Mouse (Mus musculus) megakaryocyte, embryonic 14.5 days (primary cell): ENCODE measurements at regions not wholly inside any gene's neighbourhood (a gene's known extent, or its start where the extent isn't known, plus 50 kb on each side); places are given as distances from the start of the nearest gene placed in this dataset.
"Not testable (repeated sequence)": the region's sequence is repeated elsewhere in the genome, so short reads cannot be mapped to it uniquely, and the experiment has no call there.

Experiments
- H3K27me3 ChIP-seq: replicated peaks from 2 replicates; pipeline ENCODE3; 2012; ENCODE audit warnings: inconsistent platforms
- H3K36me3 ChIP-seq: replicated peaks from 2 replicates; pipeline ENCODE3; 2012; ENCODE audit warnings: low read length, inconsistent platforms, mixed read lengths
- H3K4me1 ChIP-seq: 2 replicates; pipeline ENCODE4 v1.6.1; 2012; ENCODE audit warnings: inconsistent platforms
- H3K4me3 ChIP-seq: replicated peaks from 2 replicates; pipeline ENCODE3; 2012; ENCODE audit warnings: moderate library complexity, mild to moderate bottlenecking, inconsistent platforms
- H3K9me3 ChIP-seq: 2 replicates; pipeline ENCODE4 v1.6.1; 2012; ENCODE audit warnings: inconsistent platforms
- FLI1 ChIP-seq: IDR thresholded peaks from 2 replicates; pipeline ENCODE4 v1.6.1; 2012; ENCODE audit warnings: low read length, inconsistent platforms, mixed read lengths
- GATA1 ChIP-seq: IDR thresholded peaks from 3 replicates; pipeline ENCODE4 v1.6.1; 2012; ENCODE audit warnings: mixed read lengths, low read length, inconsistent platforms, borderline replicate concordance

DNA sequence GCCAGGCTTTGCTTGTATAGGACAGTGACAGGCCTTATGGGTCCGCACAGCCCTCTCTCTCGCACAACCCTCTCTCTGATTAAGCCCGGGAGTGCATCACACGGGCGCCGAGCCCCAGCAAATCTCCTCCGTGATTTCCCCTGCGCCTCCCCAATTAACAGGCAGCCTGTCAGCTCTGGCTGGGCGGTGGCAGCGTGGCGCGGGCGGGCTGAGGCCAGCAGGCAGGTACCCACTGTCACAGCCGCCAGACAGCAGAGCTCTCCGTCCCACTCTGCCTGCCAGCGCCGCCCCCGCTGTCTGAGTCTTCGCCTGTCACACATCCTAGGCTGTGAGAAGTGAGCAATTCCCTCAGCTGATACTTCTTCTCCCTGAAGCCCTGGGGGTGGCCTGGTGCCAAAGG is 196.6 kb upstream of the Zfp703 start:
- H3K36me3 ChIP-seq = no peaks in the 10 kb centered on the region
- no peak overlapping the region for H3K4me3 ChIP-seq
- TF ChIP-seq FLI1 (no peak), GATA1 (no peak)
- H3K27me3 ChIP-seq = peaks cover 5% of the 10 kb centered on the region
- peaks cover 18% of the 10 kb centered on the region for H3K9me3 ChIP-seq
- no peaks in the 10 kb centered on the region for H3K4me1 ChIP-seq

DNA sequence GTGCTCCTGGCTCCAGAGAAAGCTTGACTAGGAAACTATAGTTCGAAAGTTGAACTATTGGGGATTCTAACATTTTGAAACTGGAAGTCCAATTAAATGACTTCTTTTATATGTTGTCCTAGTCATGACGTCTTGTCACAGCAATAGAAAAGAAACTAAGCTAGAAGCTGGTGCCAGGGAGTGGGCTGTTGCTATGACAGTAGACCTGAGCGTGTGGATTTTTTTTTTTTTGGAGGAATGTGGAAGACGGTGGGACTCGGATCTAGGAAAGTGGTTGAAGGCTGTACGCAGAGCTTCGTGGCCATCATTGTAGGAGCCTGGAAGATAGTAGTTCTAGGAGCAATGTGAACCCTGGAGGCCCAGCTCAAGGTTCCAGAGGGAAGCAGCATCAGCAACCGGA is 194.2 kb upstream of the Zfp703 start:
- not testable (repeated sequence) for H3K4me1 ChIP-seq, H3K4me3 ChIP-seq, H3K36me3 ChIP-seq, H3K27me3 ChIP-seq
- peaks cover 18% of the 10 kb centered on the region for H3K9me3 ChIP-seq

DNA sequence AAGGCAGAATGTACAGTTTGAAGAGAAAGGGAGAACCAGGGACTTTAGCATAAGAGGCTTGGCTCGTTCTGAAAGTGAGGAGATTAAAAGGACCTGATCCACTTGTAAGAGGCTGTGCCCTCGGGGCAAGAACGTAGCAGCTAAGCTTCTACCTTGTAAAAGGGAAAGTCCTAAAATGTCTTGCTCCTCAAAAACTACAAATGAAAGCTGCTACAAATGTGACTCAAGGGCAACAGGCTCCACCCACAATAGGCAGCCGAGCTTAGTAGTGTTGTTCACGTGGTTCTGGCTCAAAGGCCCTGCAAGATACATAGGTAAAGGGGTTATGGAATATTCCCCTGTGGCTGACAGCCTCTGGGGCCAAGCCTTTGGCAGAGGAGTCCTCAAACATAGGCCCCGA is 192.7 kb upstream of the Zfp703 start:
- TF ChIP-seq GATA1 (no peak), FLI1 (no peak)
- H3K36me3 ChIP-seq = no peaks in the 10 kb centered on the region
- H3K4me3 ChIP-seq = no peak overlapping the region

DNA sequence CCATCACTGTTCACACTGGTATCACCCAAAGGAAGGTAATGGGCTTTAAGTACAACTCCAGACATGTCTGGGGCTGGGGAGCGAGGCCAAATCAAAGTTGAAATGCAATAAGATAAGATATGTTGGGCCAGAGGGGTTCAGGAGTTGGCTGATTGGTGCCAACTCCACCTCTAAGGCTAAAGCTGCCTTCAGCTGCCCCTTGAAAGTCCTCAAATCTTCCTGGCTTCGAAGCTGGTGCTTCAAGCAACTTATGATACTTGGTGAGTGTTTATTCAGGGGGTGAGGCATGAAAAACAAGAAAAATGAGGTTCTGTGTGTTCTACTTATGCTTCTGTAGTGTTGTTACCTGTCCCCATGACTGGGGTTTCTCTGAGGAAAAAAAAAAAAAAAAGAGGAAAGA is 185.3 kb upstream of the Zfp703 start:
- no peak for TF ChIP-seq FLI1
- TF ChIP-seq GATA1 = no peak
- Histone ChIP-seq H3K27me3 (no peaks in the 10 kb centered on the region), H3K36me3 (no peaks in the 10 kb centered on the region), H3K9me3 (0 out of 2 replicates have a peak, but pooled peaks cover 2% of the 10 kb centered on the region), H3K4me3 (no peak overlapping the region), H3K4me1 (no peaks in the 10 kb centered on the region)

More for the DNA sequence above, 192.7 kb upstream of the Zfp703 start:
- peaks cover 15% of the 10 kb centered on the region; the same call in 1 of the 2 replicates for H3K9me3 ChIP-seq
- H3K4me1 ChIP-seq = no peaks in the 10 kb centered on the region
- H3K27me3 ChIP-seq = peaks cover 4% of the 10 kb centered on the region

DNA sequence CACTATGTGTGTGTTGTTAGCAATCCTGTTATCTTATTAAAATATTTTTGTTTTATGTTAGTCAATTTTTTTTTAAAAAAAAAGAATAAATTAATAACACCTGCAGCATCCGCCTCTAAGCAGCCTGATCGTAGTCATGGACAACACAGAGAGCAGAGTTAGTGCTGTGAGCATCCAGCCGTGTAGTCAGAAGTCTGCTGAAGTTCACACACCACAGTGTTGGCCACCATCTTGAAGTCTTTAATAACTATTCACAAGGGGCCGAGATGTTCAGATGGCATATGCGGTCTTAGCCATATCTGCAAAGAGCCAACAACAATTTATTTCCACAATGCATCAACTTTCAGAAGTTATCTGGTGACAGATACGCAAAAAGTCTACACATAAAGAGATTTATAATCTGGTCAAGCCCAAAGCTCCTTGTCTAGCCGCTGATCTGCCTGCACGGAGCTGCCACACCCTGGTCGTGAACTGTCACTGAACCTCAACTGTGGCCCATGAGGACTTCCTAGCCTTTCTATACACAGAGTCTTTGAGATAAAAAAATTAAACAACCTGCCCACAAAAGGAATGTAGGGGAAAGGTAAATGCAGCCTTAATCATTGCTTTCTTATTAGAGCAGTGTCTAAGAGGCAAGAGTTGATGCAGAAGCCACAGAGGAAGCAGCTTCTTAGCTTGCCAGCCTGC is 183.4 kb upstream of the Zfp703 start:
- H3K9me3 ChIP-seq = 0 out of 2 replicates have a peak, but pooled peaks cover 2% of the 10 kb centered on the region
- H3K4me1 ChIP-seq = no peaks in the 10 kb centered on the region
- no peaks in the 10 kb centered on the region for H3K36me3 ChIP-seq
- H3K27me3 ChIP-seq = no peaks in the 10 kb centered on the region
- no peak overlapping the region for H3K4me3 ChIP-seq
- TF ChIP-seq FLI1 (no peak), GATA1 (no peak)

DNA sequence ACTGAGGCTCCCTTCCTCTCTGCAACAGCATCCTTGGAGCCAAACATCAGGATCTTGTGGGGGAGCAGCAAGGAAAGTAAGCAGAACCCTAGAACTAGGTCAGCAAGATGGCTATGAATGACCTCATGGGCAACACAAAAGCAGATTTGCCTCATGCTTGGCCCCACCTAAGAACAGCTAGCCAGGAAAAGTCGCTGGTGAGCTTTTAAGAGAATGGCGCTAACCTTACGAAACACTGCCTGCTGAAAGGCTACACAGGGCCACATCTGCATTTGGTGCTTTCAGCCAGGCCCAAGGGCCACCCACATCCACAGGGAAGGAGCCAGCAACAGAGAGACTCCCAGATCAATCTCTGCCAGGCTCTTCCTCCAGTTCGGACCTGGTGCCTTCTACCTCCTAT is 182.7 kb upstream of the Zfp703 start:
- TF ChIP-seq FLI1 (no peak), GATA1 (no peak)
- Histone ChIP-seq H3K9me3 (0 out of 2 replicates have a peak, but pooled peaks cover 2% of the 10 kb centered on the region), H3K4me3 (no peak overlapping the region), H3K27me3 (no peaks in the 10 kb centered on the region), H3K4me1 (no peaks in the 10 kb centered on the region), H3K36me3 (no peaks in the 10 kb centered on the region)

DNA sequence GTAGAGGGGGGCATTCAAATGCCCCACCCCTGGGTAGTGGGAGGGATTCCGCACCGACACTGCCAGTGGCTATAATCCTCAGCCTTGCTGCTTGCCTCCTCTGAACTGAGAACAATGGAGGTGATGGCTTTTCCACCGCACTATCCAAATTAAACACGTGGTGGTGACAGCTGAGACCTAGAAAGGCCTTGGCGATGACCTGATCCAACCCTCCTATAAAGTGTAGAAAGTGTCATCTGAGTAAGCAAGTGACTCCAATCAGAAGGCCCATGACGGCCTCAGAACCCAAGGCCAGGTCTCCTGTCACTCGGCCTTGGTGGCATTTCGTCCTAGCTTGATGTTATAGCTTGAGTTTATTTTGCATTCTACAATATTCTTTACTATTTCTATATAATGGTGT is 181.5 kb upstream of the Zfp703 start:
- TF ChIP-seq FLI1 (no peak), GATA1 (no peak)
- 0 out of 2 replicates have a peak, but pooled peaks cover 2% of the 10 kb centered on the region for H3K9me3 ChIP-seq
- no peak overlapping the region for H3K4me3 ChIP-seq

DNA sequence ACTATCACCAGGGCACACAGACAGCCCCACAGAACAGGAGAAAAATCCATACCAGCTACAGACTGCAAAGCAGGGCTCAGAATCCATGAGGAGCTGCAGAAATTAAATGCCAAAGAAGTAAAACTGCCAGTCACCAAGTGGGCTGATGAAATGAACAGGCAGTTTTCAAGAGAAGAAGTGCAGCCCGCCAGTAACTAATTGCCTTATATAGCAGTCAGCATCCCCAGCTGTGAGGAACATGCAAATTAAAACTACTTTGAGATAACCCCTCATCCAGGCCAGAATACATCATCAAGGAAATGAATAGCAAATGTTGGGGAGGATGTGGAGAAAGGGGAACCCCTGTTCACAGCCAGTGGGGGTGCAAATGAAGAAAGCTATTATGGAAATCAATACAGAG is 177.3 kb upstream of the Zfp703 start:
- Histone ChIP-seq H3K9me3 (no peaks in the 10 kb centered on the region), H3K27me3 (peaks cover 2% of the 10 kb centered on the region), H3K4me3 (no peak overlapping the region), H3K4me1 (no peaks in the 10 kb centered on the region), H3K36me3 (no peaks in the 10 kb centered on the region)
- no peak for TF ChIP-seq FLI1
- TF ChIP-seq GATA1 = no peak

More for the DNA sequence above, 181.5 kb upstream of the Zfp703 start:
- H3K27me3 ChIP-seq = no peaks in the 10 kb centered on the region
- no peaks in the 10 kb centered on the region for H3K36me3 ChIP-seq
- H3K4me1 ChIP-seq = no peaks in the 10 kb centered on the region

DNA sequence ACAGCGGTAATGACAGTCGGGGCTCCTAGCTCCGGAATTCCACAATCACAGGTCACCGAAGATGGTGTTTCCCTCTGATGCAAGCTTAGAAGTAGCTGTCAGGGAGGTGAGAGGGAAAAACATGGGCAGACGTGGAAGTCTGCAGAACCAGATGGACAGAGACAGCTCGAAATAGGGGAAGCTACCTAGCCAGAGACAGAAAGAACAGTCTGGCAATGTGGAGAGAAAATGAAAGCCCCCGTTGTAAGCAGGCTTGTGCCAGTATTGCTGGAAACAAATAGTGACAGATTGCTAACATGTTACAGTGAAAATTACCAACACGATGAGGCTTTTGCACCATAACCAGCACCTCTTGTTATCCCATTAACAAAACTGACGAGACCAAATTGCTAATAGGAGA is 173.0 kb upstream of the Zfp703 start:
- Histone ChIP-seq H3K36me3 (no peaks in the 10 kb centered on the region), H3K4me3 (no peak overlapping the region), H3K27me3 (peaks cover 3% of the 10 kb centered on the region), H3K4me1 (peaks cover 4% of the 10 kb centered on the region; the same call in 1 of the 2 replicates), H3K9me3 (no peaks in the 10 kb centered on the region)
- TF ChIP-seq GATA1 = no peak
- TF ChIP-seq FLI1 = no peak

DNA sequence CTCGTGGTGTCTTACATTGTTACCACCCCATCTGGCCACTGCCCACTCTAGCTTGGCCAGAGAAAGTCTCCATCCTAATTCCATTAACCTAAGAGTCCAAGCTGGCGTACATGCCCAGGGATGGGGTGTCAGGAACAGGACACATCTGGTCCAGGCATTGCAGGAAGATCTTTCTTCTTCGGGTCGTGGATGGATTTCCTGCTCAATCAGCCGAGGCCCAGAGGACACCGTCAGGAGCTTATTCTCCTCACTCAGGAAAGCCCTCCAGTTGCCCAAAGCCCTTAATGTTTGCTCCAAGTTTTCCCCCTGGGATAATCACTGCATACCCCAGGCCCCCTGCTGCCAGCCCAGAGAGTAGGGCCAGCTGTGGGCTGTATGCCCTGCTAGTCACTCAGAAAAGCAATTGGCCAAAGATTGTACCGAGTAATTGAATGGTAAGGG is 172.2 kb upstream of the Zfp703 start:
- Histone ChIP-seq H3K4me3 (no peak overlapping the region), H3K27me3 (peaks cover 3% of the 10 kb centered on the region), H3K4me1 (peaks cover 4% of the 10 kb centered on the region; the same call in 1 of the 2 replicates), H3K9me3 (no peaks in the 10 kb centered on the region), H3K36me3 (no peaks in the 10 kb centered on the region)
- TF ChIP-seq FLI1 = no peak
- TF ChIP-seq GATA1 = no peak
